7 mouse cellular contexts compared by ENCODE assay signal in genomic region chr9:108490559-108491285, GRCm38 (mm10). TPM values are rescaled to one million over a fixed set of nuclear protein-coding genes. Genes with fewer than 3 reads are reported as not detected.
DNase-seq lines count a peak whose midpoint lies in the region; ATAC-seq lines count a peak whose summit lies in the region.

Gene Usp19, plus strand, starts transcription at chr9:108490602.

- no peaks in the 10 kb centered on the region for H3K27me3 ChIP-seq in intestine, embryonic 15.5 days (replicated peaks)
- H3K27me3 ChIP-seq in midbrain, embryonic 10.5 days (ENCODE audit: low read depth, poor library complexity, severe bottlenecking) = no peaks in the 10 kb centered on the region

- no peaks in the 10 kb centered on the region for H3K9me3 ChIP-seq in intestine, embryonic 15.5 days
- H3K9me3 ChIP-seq in midbrain, embryonic 10.5 days (replicated peaks) = no peaks in the 10 kb centered on the region

- H3K9ac ChIP-seq in intestine, embryonic 15.5 days = peak within 1 kb of the TSS; percentile 94

- peak within 1 kb of the TSS; percentile 97 for H3K4me3 ChIP-seq in intestine, embryonic 15.5 days (replicated peaks)
- peak within 1 kb of the TSS; percentile 99 for H3K4me3 ChIP-seq in midbrain, embryonic 10.5 days

- peak; percentile 97 for DNase-seq in adrenal gland, adult 2 months
- DNase-seq in embryo, embryonic 11.5 days (ENCODE audit: low read depth, low spot score) = peak; percentile 91
- DNase-seq in gastrocnemius, postnatal 36 days = peak; percentile 92 to 95
- DNase-seq in left cerebral cortex, postnatal 25 days (ENCODE audit: low spot score in 2 of 2) = peak; percentile 94 to 98
- peak; percentile 96 for DNase-seq in midbrain, embryonic 10.5 days (ENCODE audit: low spot score)
- DNase-seq in right cerebral cortex, postnatal 4 days = peak; percentile 90

- intact Hi-C loops in gastrocnemius, postnatal 36 days (cut with DNase I) = no loop called here
- intact Hi-C loops in left cerebral cortex, postnatal 25 days (cut with DNase I) = loop anchor here (2.0 kb wide), 1 partner anchor 18 kb away; no protein-coding TSS in a partner anchor

- peak within 1 kb of the TSS; percentile 68 for H3K4me2 ChIP-seq in intestine, embryonic 15.5 days (replicated peaks)

- peak within 1 kb of the TSS; percentile 97 for H3K27ac ChIP-seq in intestine, embryonic 15.5 days
- peak within 1 kb of the TSS; percentile 93 for H3K27ac ChIP-seq in midbrain, embryonic 10.5 days (replicated peaks)

- peaks cover 16% of the 10 kb centered on the region for H3K4me1 ChIP-seq in intestine, embryonic 15.5 days (replicated peaks)
- peaks cover 35% of the 10 kb centered on the region for H3K4me1 ChIP-seq in midbrain, embryonic 10.5 days

- H3K36me3 ChIP-seq in intestine, embryonic 15.5 days = peaks cover 61% of the 10 kb centered on the region
- H3K36me3 ChIP-seq in midbrain, embryonic 10.5 days = peaks cover 80% of the 10 kb centered on the region

- under 1% methylated on average over 69 of the region's 69 CpGs for whole genome bisulfite sequencing in intestine, embryonic 15.5 days
- WGBS in midbrain, embryonic 10.5 days = 1% methylated on average over 69 of the region's 69 CpGs

- peak; percentile 97 for ATAC-seq in intestine, embryonic 15.5 days

RNA-seq across cellular contexts. Expression of gene Usp19, which starts in this region (rescaled TPM):
- 100 to 1,000 TPM; 172 to 248 TPM for total RNA-seq in adrenal gland, adult 2 months (2021)
- 221 and 261 TPM in 2 replicates for polyA plus RNA-seq in adrenal gland, adult 2 months (2012; rRNA removed)
- 100 to 1,000 TPM; 105 to 120 TPM for total RNA-seq in gastrocnemius, postnatal 36 days (2021)
- polyA plus RNA-seq in intestine, embryonic 15.5 days (2015; fragmentation: Nextera tagmentation; extraction: Ambion mirVana) = 49.5 and 52.4 TPM in 2 replicates
- total RNA-seq in left cerebral cortex, postnatal 25 days (2021) = 100 to 1,000 TPM; 143 to 147 TPM
- 79.4 and 91.6 TPM in 2 replicates for polyA plus RNA-seq in midbrain, embryonic 10.5 days (2016; fragmentation: Nextera tagmentation; extraction: Ambion mirVana)

Comparison
In these comparisons a context has a peak if more than half of its experiments do, and no peak if none do; other contexts are left out.
1. Peak in every context shown above with its lines: DNase-seq, ATAC-seq, H3K4me3 ChIP-seq and H3K27ac ChIP-seq.